Mouse (Mus musculus) thymus, postnatal 0 days (tissue): ENCODE measurements around the gene Tmem106c. TPM values are rescaled to one million over a fixed set of nuclear protein-coding genes. Genes with fewer than 3 reads are reported as not detected.

Experiments used
- DNase-seq: peaks from one replicate; pipeline ENCODE4 v3.0.0-alpha.2; 2015; ENCODE audit warnings: low spot score
- polyA plus RNA-seq: library from polyadenylated mRNA; unstranded; fragments of >200 nt; fragmentation: Nextera tagmentation; extraction: Ambion mirVana; gene quantifications from 2 replicates; pipeline ENCODE4 v1.2.1, GENCODE M21; 2015

Gene Tmem106c
- polyA plus RNA-seq, 1 experiment from 2014 or later = 39.0 TPM

- no peak for DNase-seq
These were observed 35.5 kb downstream of the Tmem106c start for GRCm38 (mm10) chr15:97999546-97999945.

- DNase-seq = no peak
These were observed 36.0 kb downstream of the Tmem106c start for GRCm38 (mm10) chr15:97999991-98000390.

GRCm38 (mm10) chr15:98001321-98002112 lies 37.5 kb downstream of the Tmem106c start:
- DNase-seq = no peak

- DNase-seq = no peak
These were observed 38.4 kb downstream of the Tmem106c start for GRCm38 (mm10) chr15:98002113-98002990.

- no peak for DNase-seq
These were observed 39.2 kb downstream of the Tmem106c start for GRCm38 (mm10) chr15:98002991-98003821.

- DNase-seq = no peak
These were observed 40.1 kb downstream of the Tmem106c start, which contains the start of gene Col2a1 for GRCm38 (mm10) chr15:98003822-98004739. Gene Col2a1, minus strand, starts transcription at chr15:98004695.

- DNase-seq = no peak
These were observed 40.8 kb downstream of the Tmem106c start for GRCm38 (mm10) chr15:98004740-98005159.

- DNase-seq = no peak
These were observed 41.2 kb downstream of the Tmem106c start for GRCm38 (mm10) chr15:98005181-98005580.

- DNase-seq = no peak
These were observed 48.8 kb downstream of the Tmem106c start for GRCm38 (mm10) chr15:98012810-98013209.

- no peak for DNase-seq
These were observed 53.9 kb downstream of the Tmem106c start for GRCm38 (mm10) chr15:98017925-98018324.

- DNase-seq = no peak
These were observed 55.0 kb downstream of the Tmem106c start for GRCm38 (mm10) chr15:98019047-98019446.

Other genes with a start within 250 kb of the Tmem106c start
- gene Endou, start 232.9 kb upstream of the Tmem106c start, polyA plus RNA-seq = 159 and 186 TPM in 2 replicates
- gene Rapgef3, start 196.2 kb upstream of the Tmem106c start, polyA plus RNA-seq = 61.7 and 72.6 TPM in 2 replicates
- 44.5 and 48.3 TPM in 2 replicates for gene Slc48a1, start 185.7 kb upstream of the Tmem106c start, polyA plus RNA-seq
- 111 and 122 TPM in 2 replicates for gene Hdac7, start 119.7 kb upstream of the Tmem106c start, polyA plus RNA-seq
- 2.2 and 2.5 TPM in 2 replicates for gene Vdr, start 53.6 kb upstream of the Tmem106c start, polyA plus RNA-seq
- 0.28 and 0.36 TPM in 2 replicates for gene Col2a1, start 40.5 kb downstream of the Tmem106c start, polyA plus RNA-seq
- gene Pfkm, start 128.4 kb downstream of the Tmem106c start, polyA plus RNA-seq = 13.7 and 16.2 TPM in 2 replicates
- 31.5 and 35.9 TPM in 2 replicates for gene Senp1, start 129.5 kb downstream of the Tmem106c start, polyA plus RNA-seq
- gene Asb8, start 201.4 kb downstream of the Tmem106c start, polyA plus RNA-seq = 43.2 and 43.6 TPM in 2 replicates
- gene Ccdc184, start 203.0 kb downstream of the Tmem106c start, polyA plus RNA-seq = 0.25 and 0.30 TPM in 2 replicates
- not detected in 2 replicates for gene Olfr288, start 231.3 kb downstream of the Tmem106c start, polyA plus RNA-seq